Mouse (Mus musculus) right cerebral cortex, postnatal 10 days (tissue): Measurements from ENCODE around the gene Gm20388.

Experiments used
- DNase-seq, 2 experiments: peaks; one replicate each; pipeline ENCODE4 v3.0.0; 2021; ENCODE audit warnings: low spot score in 2 of 2

Gene Gm20388

GRCm38 (mm10) chr8:120489142-120489754 lies 578.6 kb downstream of the Gm20388 start:
- DNase-seq = peak; percentile 66 to 72

- DNase-seq = peak in 1 of 2 experiments; percentile 41
Measured at GRCm38 (mm10) chr8:120489771-120490281, 579.2 kb downstream of the Gm20388 start.

GRCm38 (mm10) chr8:120490354-120491141 lies 579.9 kb downstream of the Gm20388 start:
- DNase-seq = no peak

- no peak for DNase-seq
Measured at GRCm38 (mm10) chr8:120491166-120491793, 580.6 kb downstream of the Gm20388 start.

- DNase-seq = no peak
Measured at GRCm38 (mm10) chr8:120492193-120492880, 581.7 kb downstream of the Gm20388 start.

GRCm38 (mm10) chr8:120492881-120493220 lies 582.2 kb downstream of the Gm20388 start:
- DNase-seq = no peak

GRCm38 (mm10) chr8:120493508-120494464 lies 583.1 kb downstream of the Gm20388 start:
- no peak for DNase-seq

GRCm38 (mm10) chr8:120494903-120495302 lies 584.3 kb downstream of the Gm20388 start:
- DNase-seq = peak; percentile 71 to 82

- no peak for DNase-seq
Measured at GRCm38 (mm10) chr8:120495461-120495860, 584.8 kb downstream of the Gm20388 start.

GRCm38 (mm10) chr8:120496478-120496877 lies 585.8 kb downstream of the Gm20388 start:
- no peak for DNase-seq

- no peak for DNase-seq
Measured at GRCm38 (mm10) chr8:120497503-120497946, 586.9 kb downstream of the Gm20388 start.

GRCm38 (mm10) chr8:120498349-120498831 lies 587.7 kb downstream of the Gm20388 start:
- DNase-seq = no peak

- peak in 1 of 2 experiments; percentile 67 for DNase-seq
Measured at GRCm38 (mm10) chr8:120498926-120499605, 588.4 kb downstream of the Gm20388 start.

GRCm38 (mm10) chr8:120500701-120501261 lies 590.1 kb downstream of the Gm20388 start:
- no peak for DNase-seq

GRCm38 (mm10) chr8:120501426-120501825 lies 590.8 kb downstream of the Gm20388 start:
- no peak for DNase-seq

- no peak for DNase-seq
Measured at GRCm38 (mm10) chr8:120502428-120502827, 591.8 kb downstream of the Gm20388 start.

- peak; percentile 76 to 78 for DNase-seq
Measured at GRCm38 (mm10) chr8:120504251-120505081, 593.8 kb downstream of the Gm20388 start.

- DNase-seq = peak in 1 of 2 experiments; percentile 44
Measured at GRCm38 (mm10) chr8:120505082-120505511, 594.5 kb downstream of the Gm20388 start.
